Mouse (Mus musculus) liver, adult 2 months (tissue): Measurements from ENCODE around the gene Ccdc170.

Source experiments
- CTCF ChIP-seq: fragments of 200-500 bp; IDR thresholded peaks from 2 replicates; pipeline ENCODE4 v1.5.1; 2011; ENCODE audit warnings: low read depth, low read length, control low read depth
- POLR2A ChIP-seq: fragments of 200-500 bp; IDR thresholded peaks from 2 replicates; pipeline ENCODE4 v1.6.1; 2011; ENCODE audit warnings: low read length, control low read depth; ENCODE audit not compliant: insufficient read depth; ENCODE audit errors: extremely low read depth

GRCm38 (mm10) chr10:4520394-4521102 is 38.2 kb downstream of the Ccdc170 start:
- TF ChIP-seq POLR2A (no peak), CTCF (0 out of 2 replicates have a peak, but pooled peaks have one; percentile 2)
